Mouse (Mus musculus): ENCODE measurements around the gene Pilrb2.

The Pilrb2 gene

DNA sequence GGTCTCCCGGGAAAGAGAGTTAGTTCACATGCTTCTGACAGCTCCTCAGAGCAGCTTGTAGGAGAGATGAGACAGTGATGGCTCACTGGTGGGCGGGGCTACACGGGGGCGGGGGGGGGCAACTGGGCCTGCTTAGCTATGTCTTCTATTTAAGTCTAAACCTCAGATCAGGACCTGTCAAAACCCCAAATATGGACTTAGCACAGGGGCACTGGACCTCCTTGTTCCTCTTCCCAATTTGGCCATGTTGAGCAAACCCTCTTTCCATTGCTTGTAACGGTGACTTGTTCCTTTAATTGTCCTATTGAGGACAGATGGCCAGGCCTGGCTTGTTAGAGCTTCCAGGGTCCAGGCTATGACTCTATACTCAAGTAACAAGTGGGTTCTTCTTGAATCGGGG is 40.1 kb downstream of the Pilrb2 start:
- no peak for DNase-seq

GRCm38 (mm10) chr5:137831106-137831505 is 40.5 kb downstream of the Pilrb2 start:
- DNase-seq: no peak

DNA sequence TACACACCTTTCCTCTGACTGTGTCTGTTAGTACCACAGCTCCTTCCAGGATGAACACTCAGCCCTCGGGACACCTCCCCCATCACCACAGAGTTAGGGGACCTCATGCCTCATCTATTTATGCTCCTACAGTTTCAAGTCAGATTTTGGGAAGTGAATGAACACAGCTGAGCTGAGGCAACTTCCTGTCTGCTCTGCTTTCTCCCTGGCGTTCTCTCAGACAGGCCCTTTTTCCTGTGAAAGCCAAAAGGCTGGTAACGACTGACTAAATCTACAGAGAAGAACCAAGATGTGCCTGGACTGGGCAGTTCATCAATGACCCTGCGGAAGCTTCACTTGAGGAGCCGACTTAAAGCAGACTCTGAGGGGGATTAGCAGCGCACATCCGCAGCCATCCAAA is 41.4 kb downstream of the Pilrb2 start:
- DNase-seq: no peak

GRCm38 (mm10) chr5:137828694-137829093 is 42.9 kb downstream of the Pilrb2 start:
- DNase-seq: peak in 1 of 2 experiments; percentile 35

DNA sequence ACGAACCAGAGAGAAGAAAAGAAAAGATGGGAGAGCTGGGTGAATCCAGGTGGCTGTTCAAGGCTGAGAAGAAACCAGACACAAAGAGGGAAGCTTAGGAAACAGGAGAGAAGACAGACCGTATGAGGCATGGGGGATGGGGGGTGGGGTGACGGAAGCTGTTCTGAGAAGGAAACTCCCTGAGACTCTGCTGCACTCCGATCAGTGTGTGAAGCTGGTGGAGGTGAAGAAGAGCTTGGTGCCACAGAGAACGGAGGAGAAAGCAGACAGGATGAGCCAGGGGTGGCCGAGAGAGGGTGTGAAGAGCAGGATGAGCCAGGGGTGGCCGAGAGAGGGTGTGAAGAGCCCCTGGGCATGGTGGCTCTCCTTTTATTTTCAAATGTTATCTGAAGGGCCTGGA is 45.2 kb downstream of the Pilrb2 start:
- no peak for DNase-seq

- no peak for DNase-seq
Measured at GRCm38 (mm10) chr5:137825971-137826370, 45.6 kb downstream of the Pilrb2 start.

DNA sequence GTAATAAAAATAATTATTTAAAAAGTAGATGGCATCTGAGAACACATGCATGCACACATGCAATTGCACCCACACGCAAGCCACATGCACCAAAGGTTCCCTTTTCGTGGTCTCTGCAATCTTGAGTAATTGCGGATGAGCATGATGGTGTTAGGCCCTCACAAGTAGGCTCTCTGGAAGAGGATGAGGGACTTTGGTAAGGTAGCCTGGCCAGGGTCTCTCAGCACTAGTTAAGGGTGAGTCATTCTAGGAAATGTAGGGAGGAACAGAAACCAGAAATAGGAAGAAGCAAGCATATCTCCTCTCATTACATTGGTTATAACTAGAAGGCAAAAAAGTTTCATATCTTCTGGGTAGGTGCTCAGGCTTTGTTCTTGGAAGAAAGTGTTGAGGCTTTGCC is 46.6 kb downstream of the Pilrb2 start:
- DNase-seq: no peak

DNA sequence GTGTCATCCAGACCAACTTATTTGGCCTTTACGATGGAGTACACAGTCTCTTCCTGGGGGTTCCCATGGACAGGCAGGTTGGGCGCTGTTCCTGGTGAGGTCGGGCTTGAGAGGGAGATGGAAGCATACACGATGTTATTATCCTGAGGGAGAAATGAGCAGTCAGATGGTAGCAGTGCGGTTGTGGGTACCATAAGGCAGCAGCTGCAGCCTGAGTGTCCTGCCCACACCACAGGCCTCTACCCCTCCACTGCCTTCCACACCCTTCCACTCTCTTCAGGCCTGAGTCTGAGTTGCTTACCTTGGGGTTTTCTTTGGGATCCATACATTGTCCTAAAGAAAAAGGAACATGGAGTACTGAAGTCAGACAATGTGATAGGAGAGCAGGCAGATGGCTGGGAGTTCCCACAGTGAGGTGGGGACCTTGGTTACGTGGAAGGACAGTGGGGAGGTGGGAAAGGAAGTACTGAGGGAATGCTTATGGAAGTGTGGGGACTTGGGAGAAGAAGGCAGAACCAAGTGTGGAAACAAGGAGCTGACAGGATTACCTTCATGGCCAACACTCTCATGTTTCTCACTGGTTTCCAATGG is 48.1 kb downstream of the Pilrb2 start:
- no peak for DNase-seq

- DNase-seq: no peak
Measured at GRCm38 (mm10) chr5:137822602-137823001, 49.0 kb downstream of the Pilrb2 start.

- DNase-seq: no peak
Measured at GRCm38 (mm10) chr5:137822126-137822525, 49.5 kb downstream of the Pilrb2 start.

- no peak for DNase-seq
Measured at GRCm38 (mm10) chr5:137817466-137818222, 54.0 kb downstream of the Pilrb2 start.

All from lung, adult 18-20 months (tissue).